Mouse (Mus musculus) midbrain, embryonic 16.5 days (tissue): ENCODE results near the gene Mlx. TPM values are rescaled to one million over a fixed set of nuclear protein-coding genes. Genes with fewer than 3 reads are reported as not detected.
"Not testable (repeated sequence)": the region's sequence is repeated elsewhere in the genome, so short reads cannot be mapped to it uniquely, and the experiment has no call there.

Experiments
- ATAC-seq: fragments of 200-750 bp; cut with Nextera tagmentation; 2 replicates; pipeline ENCODE4 v1.8.0; 2017; ENCODE audit warnings: moderate TSS enrichment
- H3K27ac ChIP-seq: fragments of 300-500 bp; sonication (generic); 2 replicates; pipeline ENCODE4 v1.5.1; 2014; ENCODE audit warnings: mild to moderate bottlenecking, low read length, mixed read lengths
- H3K27me3 ChIP-seq: fragments of 300-500 bp; sonication (generic); 2 replicates; pipeline ENCODE4 v1.6.1; 2014; ENCODE audit warnings: low read depth, low read length, mixed read lengths; ENCODE audit not compliant: control insufficient read depth, insufficient read depth
- H3K36me3 ChIP-seq: fragments of 300-500 bp; sonication (generic); 2 replicates; pipeline ENCODE4 v1.6.1; 2014; ENCODE audit warnings: mild to moderate bottlenecking, low read length, moderate library complexity, mixed read lengths; ENCODE audit not compliant: control insufficient read depth, insufficient read depth
- H3K4me1 ChIP-seq: fragments of 300-500 bp; sonication (generic); 2 replicates; pipeline ENCODE4 v1.6.1; 2014; ENCODE audit warnings: mild to moderate bottlenecking, low read length, mixed read lengths; ENCODE audit not compliant: control insufficient read depth, insufficient read depth
- H3K4me2 ChIP-seq: fragments of 300-500 bp; sonication (generic); 2 replicates; pipeline ENCODE4 v1.6.1; 2014; ENCODE audit warnings: mild to moderate bottlenecking, low read length, mixed read lengths
- H3K4me3 ChIP-seq: fragments of 300-500 bp; sonication (generic); 2 replicates; pipeline ENCODE4 v1.5.1; 2014; ENCODE audit warnings: low read depth, mild to moderate bottlenecking, low read length, moderate library complexity, mixed read lengths
- H3K9ac ChIP-seq: fragments of 300-500 bp; sonication (generic); 2 replicates; pipeline ENCODE4 v1.6.1; 2014; ENCODE audit warnings: low read depth, low read length, mixed read lengths
- H3K9me3 ChIP-seq: fragments of 300-500 bp; sonication (generic); replicated peaks from 2 replicates; pipeline ENCODE4 v1.6.1; 2014; ENCODE audit warnings: mild to moderate bottlenecking, low read length, mixed read lengths; ENCODE audit not compliant: control insufficient read depth, poor library complexity, severe bottlenecking
- WGBS: fragments of 180-500 bp; shearing (Covaris S2); extraction: QIAGEN DNeasy Blood & Tissue Kit; methylation state at CpG from one replicate; pipeline ENCODE4 v1.1.7; 2014; 5-methylcytosine and 5-hydroxymethylcytosine counted together
- polyA plus RNA-seq: library from polyadenylated mRNA; unstranded; fragments of >200 nt; fragmentation: Nextera tagmentation; extraction: Ambion mirVana; gene quantifications from 2 replicates; pipeline ENCODE4 v1.2.1, GENCODE M21; 2015

The Mlx gene
- polyA plus RNA-seq, 1 experiment from 2014 or later, result 96.5 TPM

- Histone ChIP-seq H3K9ac (peak overlapping the region; percentile 87), H3K27ac (peak overlapping the region; percentile 90), H3K4me3 (peak overlapping the region; percentile 89), H3K4me1 (peaks cover 32% of the 10 kb centered on the region), H3K4me2 (peak overlapping the region; percentile 99), H3K27me3 (no peaks in the 10 kb centered on the region), H3K9me3 (no peaks in the 10 kb centered on the region), H3K36me3 (peaks cover 16% of the 10 kb centered on the region)
- WGBS, result 23% methylated on average over 19 of the region's 19 CpGs
- ATAC-seq, result no peak
These were observed 33.6 kb downstream of the Mlx start for GRCm38 (mm10) chr11:101120545-101121188.

DNA sequence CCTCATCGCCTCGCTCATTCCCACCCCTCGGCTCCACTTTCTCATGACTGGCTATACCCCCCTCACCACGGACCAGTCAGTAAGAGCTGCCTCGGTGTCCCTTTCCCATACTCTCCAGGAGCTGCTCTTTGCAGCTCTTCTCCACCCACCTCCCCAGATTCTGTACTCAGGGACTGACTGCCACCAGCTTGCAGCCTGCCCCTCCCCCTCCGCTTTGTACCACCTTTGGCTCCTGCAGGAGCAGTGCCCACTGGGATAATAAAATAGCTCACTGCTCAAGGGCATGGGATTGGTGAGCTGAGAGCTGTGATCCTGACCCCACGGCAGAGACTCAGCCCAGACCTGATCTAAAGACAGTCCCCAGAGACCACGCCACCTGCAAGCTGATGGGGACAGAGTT, 37.4 kb downstream of the Mlx start:
- H3K4me3 ChIP-seq, H3K4me2 ChIP-seq, H3K9me3 ChIP-seq, H3K9ac ChIP-seq, ATAC-seq, H3K27ac ChIP-seq, H3K27me3 ChIP-seq: not testable (repeated sequence)
- H3K4me1 ChIP-seq, result peaks cover 11% of the 10 kb centered on the region
- peaks cover 29% of the 10 kb centered on the region for H3K36me3 ChIP-seq
- 97% methylated on average over 8 of the region's 8 CpGs for WGBS

DNA sequence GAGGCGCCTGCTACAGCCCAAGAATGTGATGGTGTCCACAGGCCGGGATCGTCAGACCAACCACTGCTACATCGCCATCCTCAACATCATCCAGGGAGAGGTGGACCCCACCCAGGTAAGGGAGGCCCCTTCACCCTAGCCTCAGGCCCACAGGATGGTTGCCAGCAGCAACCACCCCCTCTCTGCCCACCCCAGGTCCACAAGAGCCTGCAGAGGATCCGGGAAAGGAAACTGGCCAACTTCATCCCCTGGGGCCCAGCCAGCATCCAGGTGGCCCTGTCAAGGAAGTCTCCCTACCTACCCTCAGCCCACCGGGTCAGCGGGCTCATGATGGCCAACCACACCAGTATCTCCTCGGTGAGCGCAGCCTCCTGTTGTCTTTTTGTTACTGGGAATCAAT, 37.9 kb downstream of the Mlx start:
- H3K9me3 ChIP-seq, H3K9ac ChIP-seq, H3K4me3 ChIP-seq, H3K4me2 ChIP-seq, H3K27ac ChIP-seq, H3K27me3 ChIP-seq, ATAC-seq: not testable (repeated sequence)
- Histone ChIP-seq H3K36me3 (peaks cover 29% of the 10 kb centered on the region), H3K4me1 (peaks cover 11% of the 10 kb centered on the region)
- 95% methylated on average over 6 of the region's 9 CpGs for WGBS

- Histone ChIP-seq H3K27me3 (no peaks in the 10 kb centered on the region), H3K4me1 (no peaks in the 10 kb centered on the region), H3K36me3 (peaks cover 29% of the 10 kb centered on the region), H3K9me3 (0 out of 2 replicates have a peak, but pooled peaks cover 2% of the 10 kb centered on the region), H3K27ac (no peak overlapping the region), H3K4me2 (no peak overlapping the region), H3K9ac (no peak overlapping the region), H3K4me3 (no peak overlapping the region)
- 89% methylated on average over 1 of the region's 1 CpGs for WGBS
- no peak for ATAC-seq
These were observed 40.0 kb downstream of the Mlx start for GRCm38 (mm10) chr11:101127075-101127474.

- Histone ChIP-seq H3K9me3 (0 out of 2 replicates have a peak, but pooled peaks cover 2% of the 10 kb centered on the region), H3K4me2 (no peak overlapping the region), H3K36me3 (peaks cover 17% of the 10 kb centered on the region), H3K4me3 (no peak overlapping the region), H3K27ac (no peak overlapping the region), H3K27me3 (no peaks in the 10 kb centered on the region), H3K4me1 (no peaks in the 10 kb centered on the region), H3K9ac (no peak overlapping the region)
- 88% methylated on average over 11 of the region's 11 CpGs for WGBS
- no peak for ATAC-seq
These were observed 42.0 kb downstream of the Mlx start for GRCm38 (mm10) chr11:101128996-101129577.

DNA sequence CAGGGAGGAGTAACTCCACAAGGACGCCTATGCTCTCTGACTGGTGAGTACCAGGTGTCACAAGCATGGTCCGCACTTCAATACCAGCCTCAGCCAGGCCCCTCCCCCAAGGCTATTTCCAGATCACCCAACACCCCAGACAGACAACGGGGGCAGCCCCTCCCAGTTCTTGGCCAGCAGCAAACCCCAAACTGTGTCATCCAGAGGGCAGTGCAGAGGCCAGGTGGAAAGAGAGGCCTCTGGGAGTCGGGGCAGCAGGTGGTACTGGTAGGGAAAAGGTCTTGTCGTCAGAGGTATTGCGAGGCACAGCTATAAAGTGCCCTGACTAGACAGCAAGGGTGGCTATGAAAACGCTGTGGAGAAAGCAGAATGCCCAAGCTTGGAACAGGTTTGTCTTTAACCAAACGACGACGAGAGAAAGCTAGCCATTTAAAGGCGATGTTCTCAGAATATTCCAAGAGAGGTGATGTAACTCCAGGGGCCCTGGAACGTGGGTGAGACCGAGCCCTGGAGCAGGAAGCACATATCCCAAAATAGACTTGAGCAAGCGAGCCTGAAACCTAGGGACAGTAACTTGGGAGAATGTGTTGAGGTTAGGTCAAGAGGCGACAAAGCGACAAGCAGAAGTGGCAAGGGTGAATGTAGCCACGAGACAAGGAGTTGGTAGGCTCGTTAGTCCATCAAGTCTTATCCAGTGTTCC, 43.1 kb downstream of the Mlx start:
- ATAC-seq, result no peak
- H3K4me3 ChIP-seq, result no peak overlapping the region
- 0 out of 2 replicates have a peak, but pooled peaks cover 2% of the 10 kb centered on the region for H3K9me3 ChIP-seq
- H3K9ac ChIP-seq, result no peak overlapping the region
- H3K4me2 ChIP-seq, result no peak overlapping the region
- WGBS, result 57% methylated on average over 18 of the region's 18 CpGs
- H3K27ac ChIP-seq, result no peak overlapping the region
- peaks cover 16% of the 10 kb centered on the region for H3K36me3 ChIP-seq
- H3K27me3 ChIP-seq, result no peaks in the 10 kb centered on the region
- H3K4me1 ChIP-seq, result no peaks in the 10 kb centered on the region

- Histone ChIP-seq H3K9me3 (0 out of 2 replicates have a peak, but pooled peaks cover 2% of the 10 kb centered on the region), H3K27ac (no peak overlapping the region), H3K9ac (no peak overlapping the region), H3K4me2 (no peak overlapping the region), H3K4me1 (no peaks in the 10 kb centered on the region), H3K27me3 (no peaks in the 10 kb centered on the region), H3K4me3 (no peak overlapping the region), H3K36me3 (peaks cover 9% of the 10 kb centered on the region)
- 93% methylated on average over 2 of the region's 2 CpGs for WGBS
- no peak for ATAC-seq
These were observed 44.1 kb downstream of the Mlx start for GRCm38 (mm10) chr11:101131187-101131586.

DNA sequence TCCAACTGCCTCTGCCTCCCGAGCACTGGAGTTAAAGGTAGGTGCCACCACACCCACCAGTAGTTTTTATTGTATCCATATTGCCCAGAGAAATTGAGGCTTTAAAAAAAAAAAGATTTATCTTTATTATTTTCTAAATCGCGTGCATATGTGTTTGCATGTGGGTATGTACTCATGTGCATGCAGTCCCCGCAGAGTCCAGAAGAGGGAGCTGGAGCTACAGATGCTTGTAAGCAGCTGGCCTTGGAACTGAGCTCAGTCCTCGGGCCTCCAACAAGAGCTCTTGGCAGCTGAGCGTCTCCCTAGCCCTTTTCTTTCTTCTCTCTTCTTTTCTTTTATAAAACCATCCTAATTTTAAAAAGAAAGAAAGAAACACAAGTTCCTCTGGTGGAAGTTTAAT, 44.6 kb downstream of the Mlx start:
- Histone ChIP-seq H3K27ac (no peak overlapping the region), H3K36me3 (peaks cover 4% of the 10 kb centered on the region), H3K27me3 (no peaks in the 10 kb centered on the region), H3K4me1 (no peaks in the 10 kb centered on the region), H3K9me3 (no peaks in the 10 kb centered on the region), H3K4me3 (no peak overlapping the region), H3K9ac (no peak overlapping the region), H3K4me2 (no peak overlapping the region)
- no peak for ATAC-seq
- 92% methylated on average over 6 of the region's 6 CpGs for WGBS

GRCm38 (mm10) chr11:101133037-101133436, 46.0 kb downstream of the Mlx start:
- no peaks in the 10 kb centered on the region for H3K27me3 ChIP-seq
- no peaks in the 10 kb centered on the region for H3K4me1 ChIP-seq
- H3K4me3 ChIP-seq, result no peak overlapping the region
- no peaks in the 10 kb centered on the region for H3K36me3 ChIP-seq
- H3K4me2 ChIP-seq, result no peak overlapping the region
- no peak overlapping the region for H3K27ac ChIP-seq
- H3K9ac ChIP-seq, result no peak overlapping the region
- no peak for ATAC-seq
- WGBS, result 81% methylated on average over 12 of the region's 12 CpGs
- H3K9me3 ChIP-seq, result no peaks in the 10 kb centered on the region
